Mouse (Mus musculus) bone marrow macrophage, adult 2 months (primary cell): ENCODE results near the gene Rnf7.

ENCODE experiments used
- CTCF ChIP-seq: IDR thresholded peaks from 2 replicates; pipeline ENCODE4 v1.5.1; 2012; ENCODE audit warnings: low read depth, mild to moderate bottlenecking, low read length, moderate library complexity
- POLR2A ChIP-seq: IDR thresholded peaks from 2 replicates; pipeline ENCODE4 v1.6.1; 2012; ENCODE audit warnings: mild to moderate bottlenecking, low read depth, low read length, borderline replicate concordance

- TF ChIP-seq POLR2A (no peak), CTCF (no peak)
Observed at GRCm38 (mm10) chr9:96432575-96432974, 45.9 kb downstream of the Rnf7 start.
